Mouse (Mus musculus) naive thymus-derived CD4-positive, alpha-beta T cell, adult 2 months (primary cell): ENCODE results near the gene Spcs1.

ENCODE experiments used
- DNase-seq: peaks from one replicate; pipeline ENCODE4 v3.0.0-alpha.2; 2011; ENCODE audit warnings: low read depth

The Spcs1 gene

GRCm38 (mm10) chr14:30949986-30950385, 51.5 kb downstream of the Spcs1 start:
- DNase-seq = no peak
